Mouse (Mus musculus): ENCODE data around the gene Naip2. TPM values are rescaled to one million over a fixed set of nuclear protein-coding genes. Genes with fewer than 3 reads are reported as not detected.

Naip2 gene
- total and polyA plus RNA-seq, 2 experiments: 1.0 to 4.8 TPM

- 95% methylated on average over 3 of the region's 3 CpGs for WGBS
- DNase-seq (ENCODE audit: extremely low read depth, low read depth, low spot score): no peak
- H3K4me1 ChIP-seq (ENCODE audit: control insufficient read depth, insufficient read depth, low read length): peaks cover 5% of the 10 kb centered on the region
- H3K36me3 ChIP-seq (ENCODE audit: control insufficient read depth, insufficient read depth, low read length): peaks cover 17% of the 10 kb centered on the region
- no peak overlapping the region for H3K27ac ChIP-seq (replicated peaks; ENCODE audit: insufficient read depth, low read depth, low read length)
- TF ChIP-seq POLR2A (IDR thresholded peaks at IDR 0.05; ENCODE audit: extremely low read depth, insufficient read depth, low read length) (no peak), CTCF (IDR thresholded peaks at IDR 0.05; ENCODE audit: low read depth, low read length) (no peak)
- no peaks in the 10 kb centered on the region for H3K27me3 ChIP-seq (ENCODE audit: control insufficient read depth, insufficient read depth, low read length)
- no peak overlapping the region for H3K9ac ChIP-seq (ENCODE audit: low read depth, low read length)
- H3K79me2 ChIP-seq (ENCODE audit: control insufficient read depth, insufficient read depth, low read length): no peaks in the 10 kb centered on the region; the same call in 1 of the 2 replicates
- 0 out of 2 replicates have a peak overlapping the region, but pooled peaks have one; percentile 45 for H3K4me3 ChIP-seq (ENCODE audit: insufficient read depth, low read depth, low read length)
Observed at GRCm38 (mm10) chr13:100123970-100124369, 77.9 kb downstream of the Naip2 start.

- Histone ChIP-seq H3K36me3 (ENCODE audit: control insufficient read depth, insufficient read depth, low read length) (no peaks in the 10 kb centered on the region), H3K4me3 (ENCODE audit: insufficient read depth, low read depth, low read length) (no peak overlapping the region), H3K27me3 (ENCODE audit: control insufficient read depth, insufficient read depth, low read length) (no peaks in the 10 kb centered on the region), H3K9ac (ENCODE audit: low read depth, low read length) (no peak overlapping the region), H3K4me1 (ENCODE audit: control insufficient read depth, insufficient read depth, low read length) (no peaks in the 10 kb centered on the region), H3K79me2 (ENCODE audit: control insufficient read depth, insufficient read depth, low read length) (no peaks in the 10 kb centered on the region), H3K27ac (replicated peaks; ENCODE audit: insufficient read depth, low read depth, low read length) (no peak overlapping the region)
- DNase-seq (ENCODE audit: extremely low read depth, low read depth, low spot score): no peak
- 32% methylated on average over 5 of the region's 5 CpGs for WGBS
- TF ChIP-seq CTCF (IDR thresholded peaks at IDR 0.05; ENCODE audit: low read depth, low read length) (no peak), POLR2A (IDR thresholded peaks at IDR 0.05; ENCODE audit: extremely low read depth, insufficient read depth, low read length) (no peak)
Observed at GRCm38 (mm10) chr13:100112218-100112972, 89.5 kb downstream of the Naip2 start.

- peaks cover 5% of the 10 kb centered on the region; the same call in 1 of the 2 replicates for H3K79me2 ChIP-seq (ENCODE audit: control insufficient read depth, insufficient read depth, low read length)
- no peaks in the 10 kb centered on the region for H3K36me3 ChIP-seq (ENCODE audit: control insufficient read depth, insufficient read depth, low read length)
- H3K4me1 ChIP-seq (ENCODE audit: control insufficient read depth, insufficient read depth, low read length): peaks cover 5% of the 10 kb centered on the region
- 0 out of 2 replicates have a peak, but pooled peaks have one; percentile 11 for TF ChIP-seq POLR2A (IDR thresholded peaks at IDR 0.05; ENCODE audit: extremely low read depth, insufficient read depth, low read length)
- no peak for TF ChIP-seq CTCF (IDR thresholded peaks at IDR 0.05; ENCODE audit: low read depth, low read length)
- peak within 1 kb of the TSS; percentile 87 for H3K9ac ChIP-seq (ENCODE audit: low read depth, low read length)
- peak within 1 kb of the TSS; percentile 89 for H3K4me3 ChIP-seq (ENCODE audit: insufficient read depth, low read depth, low read length)
- H3K27me3 ChIP-seq (ENCODE audit: control insufficient read depth, insufficient read depth, low read length): no peaks in the 10 kb centered on the region
- DNase-seq (ENCODE audit: extremely low read depth, low read depth, low spot score): peak; percentile 43
- WGBS: 1% methylated on average over 72 of the region's 76 CpGs
- H3K27ac ChIP-seq (replicated peaks; ENCODE audit: insufficient read depth, low read depth, low read length): peak within 1 kb of the TSS; percentile 20; the same call in 1 of the 2 replicates
Observed at GRCm38 (mm10) chr13:100107652-100108472, 94.0 kb downstream of the Naip2 start, which contains the start of gene Serf1. Serf1 (plus strand) TSS chr13:100108012.

- Histone ChIP-seq H3K27ac (replicated peaks; ENCODE audit: insufficient read depth, low read depth, low read length) (peak within 1 kb of the TSS; percentile 83), H3K27me3 (ENCODE audit: control insufficient read depth, insufficient read depth, low read length) (no peaks in the 10 kb centered on the region), H3K9ac (ENCODE audit: low read depth, low read length) (peak within 1 kb of the TSS; percentile 98), H3K36me3 (ENCODE audit: control insufficient read depth, insufficient read depth, low read length) (peaks cover under 1% of the 10 kb centered on the region), H3K79me2 (ENCODE audit: control insufficient read depth, insufficient read depth, low read length) (peaks cover 12% of the 10 kb centered on the region; the same call in 1 of the 2 replicates), H3K4me1 (ENCODE audit: control insufficient read depth, insufficient read depth, low read length) (peaks cover 12% of the 10 kb centered on the region), H3K4me3 (ENCODE audit: insufficient read depth, low read depth, low read length) (peak within 1 kb of the TSS; percentile 100)
- DNase-seq (ENCODE audit: extremely low read depth, low read depth, low spot score): peak; percentile 68
- under 1% methylated on average over 44 of the region's 44 CpGs for WGBS
- peak; percentile 75 for TF ChIP-seq POLR2A (IDR thresholded peaks at IDR 0.05; ENCODE audit: extremely low read depth, insufficient read depth, low read length)
- TF ChIP-seq CTCF (IDR thresholded peaks at IDR 0.05; ENCODE audit: low read depth, low read length): no peak
Observed at GRCm38 (mm10) chr13:100103748-100104254, 98.1 kb downstream of the Naip2 start, which contains the start of gene Bdp1. Bdp1 (minus strand) TSS chr13:100104070.

GRCm38 (mm10) chr13:100103052-100103658, 98.7 kb downstream of the Naip2 start:
- no peaks in the 10 kb centered on the region for H3K27me3 ChIP-seq (ENCODE audit: control insufficient read depth, insufficient read depth, low read length)
- peaks cover 12% of the 10 kb centered on the region; the same call in 1 of the 2 replicates for H3K79me2 ChIP-seq (ENCODE audit: control insufficient read depth, insufficient read depth, low read length)
- peak overlapping the region; percentile 98 for H3K9ac ChIP-seq (ENCODE audit: low read depth, low read length)
- H3K4me1 ChIP-seq (ENCODE audit: control insufficient read depth, insufficient read depth, low read length): peaks cover 12% of the 10 kb centered on the region
- no peak for DNase-seq (ENCODE audit: extremely low read depth, low read depth, low spot score)
- WGBS: 4% methylated on average over 15 of the region's 15 CpGs
- TF ChIP-seq POLR2A (IDR thresholded peaks at IDR 0.05; ENCODE audit: extremely low read depth, insufficient read depth, low read length) (no peak), CTCF (IDR thresholded peaks at IDR 0.05; ENCODE audit: low read depth, low read length) (no peak)
- peak overlapping the region; percentile 100 for H3K4me3 ChIP-seq (ENCODE audit: insufficient read depth, low read depth, low read length)
- H3K36me3 ChIP-seq (ENCODE audit: control insufficient read depth, insufficient read depth, low read length): peaks cover 5% of the 10 kb centered on the region
- H3K27ac ChIP-seq (replicated peaks; ENCODE audit: insufficient read depth, low read depth, low read length): peak overlapping the region; percentile 83
